Mouse (Mus musculus) ES-E14 (cell line): ENCODE measurements around the gene Nrip2. TPM values are rescaled to one million over a fixed set of nuclear protein-coding genes. Genes with fewer than 3 reads are reported as not detected.

ENCODE experiments used
- DNase-seq: peaks from one replicate; pipeline ENCODE4 v3.0.0-alpha.2; 2013; ENCODE audit warnings: low read depth, low spot score
- H3K27ac ChIP-seq: 2 replicates; pipeline ENCODE4 v1.5.1; 2012; ENCODE audit warnings: low read depth, mild to moderate bottlenecking, low read length, moderate library complexity, mixed read lengths; ENCODE audit not compliant: poor library complexity, insufficient read depth, severe bottlenecking
- H3K36me3 ChIP-seq: 2 replicates; pipeline ENCODE4 v1.6.1; 2012; ENCODE audit warnings: mild to moderate bottlenecking, low read length, moderate library complexity, mixed read lengths; ENCODE audit not compliant: control insufficient read depth, poor library complexity, insufficient read depth, severe bottlenecking
- H3K4me1 ChIP-seq, 2 experiments: fragments of 150-350 bp in 1 of 2; sonication (generic) in 1 of 2; 2 replicates each; pipeline ENCODE4 v1.6.1; 2012; ENCODE audit warnings: low read length in 2 of 2, mild to moderate bottlenecking in 1 of 2, mixed read lengths in 1 of 2; ENCODE audit not compliant: control insufficient read depth in 2 of 2, insufficient read depth in 2 of 2, poor library complexity in 1 of 2
- H3K4me3 ChIP-seq, 2 experiments: fragments of 150-350 bp in 1 of 2; sonication (generic) in 1 of 2; 2 replicates each; pipeline ENCODE4 v1.5.1; 2012; ENCODE audit warnings: low read length in 2 of 2, low read depth in 1 of 2, mild to moderate bottlenecking in 1 of 2, mixed read lengths in 1 of 2; ENCODE audit not compliant: insufficient read depth in 1 of 2, poor library complexity in 1 of 2, severe bottlenecking in 1 of 2
- H3K9ac ChIP-seq: 2 replicates; pipeline ENCODE4 v1.6.1; 2012; ENCODE audit warnings: low read depth, mild to moderate bottlenecking, low read length, mixed read lengths; ENCODE audit not compliant: poor library complexity, insufficient read depth, severe bottlenecking
- H3K9me3 ChIP-seq: fragments of 150-350 bp; sonication (generic); 2 replicates; pipeline ENCODE4 v1.6.1; 2012; ENCODE audit warnings: low read depth, mild to moderate bottlenecking, low read length; ENCODE audit not compliant: control insufficient read depth, insufficient read depth
- CHD2 ChIP-seq: IDR thresholded peaks from 2 replicates; pipeline ENCODE4 v1.6.1; 2014; ENCODE audit warnings: mild to moderate bottlenecking, low read depth, low read length, inconsistent platforms
- HCFC1 ChIP-seq: IDR thresholded peaks from 2 replicates; pipeline ENCODE4 v1.6.1; 2012; ENCODE audit warnings: low read length, inconsistent platforms, borderline replicate concordance; ENCODE audit not compliant: insufficient read depth
- MAFK ChIP-seq: IDR thresholded peaks from 2 replicates; pipeline ENCODE4 v1.6.1; 2014; ENCODE audit warnings: mild to moderate bottlenecking, low read depth, low read length, inconsistent platforms; ENCODE audit not compliant: insufficient read depth
- ZC3H11A ChIP-seq: IDR thresholded peaks from 2 replicates; pipeline ENCODE4 v1.6.1; 2012; ENCODE audit warnings: low read depth, mild to moderate bottlenecking, inconsistent platforms, low read length, borderline replicate concordance
- ZNF384 ChIP-seq: IDR thresholded peaks from 2 replicates; pipeline ENCODE4 v1.6.1; 2012; ENCODE audit warnings: low read depth, low read length, inconsistent platforms
- in situ Hi-C, 2 experiments: fragments of 600-800 bp; cut with MboI; formaldehyde crosslinking; loops; one replicate each; pipeline ENCODE4 v1.15.1; 2025; ENCODE audit warnings: low sequenced_read_pairs in 2 of 2, inconsistent platforms in 1 of 2; ENCODE audit not compliant: unreplicated experiment in 2 of 2
- total RNA-seq: library from RNA; depleted of rRNA; stranded (reverse); fragments of 300-350 nt; gene quantifications from 2 replicates; pipeline ENCODE4 v1.2.3, GENCODE M21; 2012

Gene Nrip2
- total RNA-seq, 1 experiment = 0.27 TPM

DNA sequence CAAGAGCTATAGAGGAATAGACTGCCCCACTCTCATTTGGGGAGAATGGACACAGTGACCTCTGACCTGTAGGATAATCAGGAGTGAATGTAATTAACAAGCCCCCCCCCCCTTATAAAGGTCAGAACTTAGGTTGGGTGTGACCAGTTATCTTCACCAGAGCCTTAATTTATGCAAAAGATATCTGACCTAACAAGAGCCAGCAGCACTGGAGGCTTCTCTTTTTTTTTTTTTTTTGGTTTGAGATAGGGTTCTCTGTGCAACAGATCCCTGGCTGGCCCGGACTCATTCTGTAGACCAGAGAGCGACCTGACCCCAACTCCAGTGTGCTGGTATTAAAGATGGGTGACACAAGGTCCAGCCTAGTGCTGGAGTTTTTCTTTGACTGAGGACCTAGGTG, 30.2 kb downstream of the Nrip2 start:
- TF ChIP-seq MAFK = no peak
- no peak for TF ChIP-seq CHD2
- TF ChIP-seq ZC3H11A = no peak
- peak; percentile 17; the same call in 1 of the 2 replicates for TF ChIP-seq ZNF384
- TF ChIP-seq HCFC1 = no peak
- Histone ChIP-seq H3K9me3 (no peaks in the 10 kb centered on the region), H3K4me1 (peaks cover 12 to 22% of the 10 kb centered on the region in 2 experiments), H3K27ac (no peak overlapping the region), H3K9ac (no peak overlapping the region), H3K4me3 (no peak overlapping the region), H3K36me3 (peaks cover 47% of the 10 kb centered on the region)
- in situ Hi-C loops = no loop called here
- no peak for DNase-seq

DNA sequence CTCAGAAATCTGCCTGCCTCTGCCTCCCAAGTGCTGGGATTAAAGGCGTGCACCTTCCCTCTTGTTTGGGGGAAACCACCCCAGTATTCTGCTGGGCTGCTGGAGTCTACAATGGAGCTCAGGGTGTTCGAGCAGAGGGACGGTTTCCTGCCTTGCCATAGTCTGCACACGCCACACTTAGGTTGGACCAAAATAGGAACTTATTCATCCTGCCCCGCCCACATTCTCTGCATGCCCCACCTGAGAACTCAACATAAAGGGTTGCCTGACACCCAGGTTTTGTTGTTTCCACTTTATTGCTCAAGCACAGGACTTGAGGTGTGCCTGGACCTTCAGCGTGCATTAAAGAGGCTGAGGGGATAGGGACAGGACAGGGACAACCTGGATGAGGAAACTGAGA, 30.7 kb downstream of the Nrip2 start:
- Histone ChIP-seq H3K27ac (peak overlapping the region; percentile 37; the same call in 1 of the 2 replicates), H3K4me1 (peaks cover 12 to 24% of the 10 kb centered on the region in 2 experiments), H3K4me3 (no peak overlapping the region), H3K9me3 (no peaks in the 10 kb centered on the region), H3K36me3 (peaks cover 52% of the 10 kb centered on the region), H3K9ac (no peak overlapping the region)
- DNase-seq = no peak
- TF ChIP-seq ZNF384 (no peak), HCFC1 (no peak), CHD2 (no peak), MAFK (no peak)
- in situ Hi-C loops = no loop called here

GRCm38 (mm10) chr6:128432356-128432915, 33.3 kb downstream of the Nrip2 start:
- H3K27ac ChIP-seq = no peak overlapping the region
- no peak for DNase-seq
- peaks cover 12 to 30% of the 10 kb centered on the region in 2 experiments for H3K4me1 ChIP-seq
- H3K36me3 ChIP-seq = peaks cover 70% of the 10 kb centered on the region
- in situ Hi-C loops = no loop called here
- no peak overlapping the region for H3K9ac ChIP-seq
- TF ChIP-seq CHD2 (no peak), ZNF384 (no peak), ZC3H11A (no peak), MAFK (no peak), HCFC1 (no peak)
- H3K9me3 ChIP-seq = no peaks in the 10 kb centered on the region
- H3K4me3 ChIP-seq = no peak overlapping the region

DNA sequence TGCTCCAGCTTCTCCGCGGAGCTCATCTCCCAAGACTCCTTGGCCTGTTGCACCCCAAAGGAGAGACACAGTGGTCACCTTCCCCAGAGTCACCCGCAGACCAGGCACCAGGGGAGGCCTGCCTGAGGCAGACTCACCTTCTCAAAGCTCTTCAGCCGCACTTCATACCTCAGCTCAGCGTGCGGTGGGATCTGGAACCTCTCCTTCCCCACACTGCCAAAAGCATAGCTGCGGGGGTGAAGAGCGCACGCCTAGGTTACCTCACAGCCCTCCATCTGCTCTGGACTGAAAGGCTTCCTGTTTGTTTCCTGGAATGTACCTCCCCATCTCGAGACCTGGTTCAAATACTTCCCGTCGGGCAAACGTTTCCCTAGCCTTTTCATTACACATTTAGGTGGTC, 34.5 kb downstream of the Nrip2 start:
- Histone ChIP-seq H3K36me3 (peaks cover 70% of the 10 kb centered on the region), H3K9me3 (no peaks in the 10 kb centered on the region), H3K9ac (no peak overlapping the region), H3K27ac (no peak overlapping the region), H3K4me1 (peaks cover 12 to 30% of the 10 kb centered on the region in 2 experiments), H3K4me3 (no peak overlapping the region)
- no peak for DNase-seq
- in situ Hi-C loops = no loop called here
- TF ChIP-seq HCFC1 (no peak), CHD2 (no peak), ZC3H11A (no peak), ZNF384 (no peak), MAFK (no peak)
